Mouse (Mus musculus): ENCODE data around the gene Galnt12.

Galnt12 gene

DNA sequence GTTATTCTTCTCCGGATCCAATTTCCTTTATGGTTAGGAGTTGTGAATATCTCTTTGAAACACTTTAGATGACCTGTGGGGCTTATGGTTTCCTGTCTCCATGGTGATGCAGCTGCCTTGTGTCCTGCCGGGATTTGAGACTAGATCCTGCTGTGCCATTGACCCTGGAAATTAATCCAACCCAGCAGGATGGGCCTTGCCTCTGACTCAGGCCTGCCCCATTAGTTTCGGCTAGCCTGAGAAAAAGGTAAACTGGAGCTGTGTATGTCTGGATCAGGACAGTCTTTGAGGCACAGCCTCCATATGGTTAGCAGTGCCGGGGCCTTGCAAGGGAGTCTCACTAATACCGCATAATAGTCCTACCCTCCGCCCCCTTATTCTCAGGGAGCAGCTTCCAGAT is 1.9 kb downstream of the Galnt12 start:
- no peak for DNase-seq (ENCODE audit: low spot score)

- no peak for DNase-seq (ENCODE audit: low spot score)
Observed at GRCm38 (mm10) chr4:47103561-47103960, 11.9 kb downstream of the Galnt12 start.

DNA sequence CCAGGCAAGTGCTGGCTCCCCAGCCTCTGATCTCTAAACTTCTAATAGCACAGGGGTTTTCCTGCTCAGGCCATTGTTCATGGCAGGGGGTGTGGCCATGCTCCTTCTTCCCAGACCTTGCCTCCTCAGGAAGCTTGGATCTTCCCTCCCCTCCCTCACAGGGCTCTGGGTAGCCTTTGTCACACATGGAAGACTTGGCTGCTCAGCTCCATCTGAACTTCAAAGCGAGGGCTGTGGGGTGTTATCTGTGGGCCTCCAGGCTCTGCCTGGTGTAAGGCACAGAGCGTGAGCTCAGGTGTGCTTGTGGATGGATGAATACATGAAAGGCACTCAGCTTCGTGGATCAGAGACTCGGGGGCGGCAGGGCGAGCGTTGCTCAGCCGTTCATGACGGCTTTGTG is 20.2 kb downstream of the Galnt12 start:
- no peak for DNase-seq (ENCODE audit: low spot score)

DNA sequence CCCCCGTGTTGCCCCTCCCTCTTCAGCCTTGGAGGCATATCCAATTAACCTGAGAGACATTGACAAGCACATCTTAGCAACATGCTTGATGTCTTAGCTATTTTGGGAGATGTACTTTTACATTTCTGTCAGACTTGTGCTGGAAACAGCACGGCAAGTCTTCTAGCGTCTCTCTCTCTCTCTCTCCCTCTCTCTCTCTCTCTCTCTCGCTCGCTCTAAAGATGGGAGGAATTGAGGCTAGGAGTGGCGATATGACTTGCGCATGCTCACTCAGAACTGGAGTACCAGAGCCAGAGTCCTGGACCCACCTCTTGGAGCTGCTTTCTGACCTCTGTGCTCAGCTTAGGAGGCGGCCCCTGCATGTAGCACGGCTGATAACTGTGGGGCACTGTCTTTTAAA is 20.9 kb downstream of the Galnt12 start:
- no peak for DNase-seq (ENCODE audit: low spot score)

DNA sequence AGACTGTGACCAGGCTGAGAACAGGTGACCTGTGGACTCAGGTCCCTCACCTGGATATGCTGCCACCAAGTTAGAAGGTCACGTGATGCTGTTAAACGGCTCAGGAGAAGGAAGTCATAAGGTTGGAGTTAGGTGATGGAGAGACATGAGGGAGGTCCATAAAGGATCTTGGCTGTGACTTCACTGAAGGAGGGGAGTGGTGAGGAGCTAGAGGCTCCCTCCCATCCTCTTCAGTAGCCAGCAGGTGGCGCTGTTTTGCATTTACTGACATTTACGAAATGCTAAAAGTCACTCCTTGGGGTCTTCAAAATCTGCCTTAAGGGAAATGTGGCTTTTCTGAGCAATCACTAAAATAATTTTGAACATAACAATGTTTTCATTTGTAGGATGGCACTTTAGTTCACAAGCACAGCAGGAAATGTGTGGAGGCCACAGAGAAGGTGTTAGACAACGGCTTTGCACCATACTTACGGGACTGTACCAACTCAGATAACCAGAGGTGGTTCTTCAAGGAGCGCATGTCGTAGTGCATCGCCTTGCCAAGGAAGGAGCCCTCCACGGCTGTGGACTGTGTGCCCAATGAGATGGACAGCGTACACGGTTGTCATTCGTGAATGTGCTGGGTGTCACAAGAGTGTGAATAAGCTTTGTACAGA is 30.5 kb downstream of the Galnt12 start:
- DNase-seq (ENCODE audit: low spot score): no peak

DNA sequence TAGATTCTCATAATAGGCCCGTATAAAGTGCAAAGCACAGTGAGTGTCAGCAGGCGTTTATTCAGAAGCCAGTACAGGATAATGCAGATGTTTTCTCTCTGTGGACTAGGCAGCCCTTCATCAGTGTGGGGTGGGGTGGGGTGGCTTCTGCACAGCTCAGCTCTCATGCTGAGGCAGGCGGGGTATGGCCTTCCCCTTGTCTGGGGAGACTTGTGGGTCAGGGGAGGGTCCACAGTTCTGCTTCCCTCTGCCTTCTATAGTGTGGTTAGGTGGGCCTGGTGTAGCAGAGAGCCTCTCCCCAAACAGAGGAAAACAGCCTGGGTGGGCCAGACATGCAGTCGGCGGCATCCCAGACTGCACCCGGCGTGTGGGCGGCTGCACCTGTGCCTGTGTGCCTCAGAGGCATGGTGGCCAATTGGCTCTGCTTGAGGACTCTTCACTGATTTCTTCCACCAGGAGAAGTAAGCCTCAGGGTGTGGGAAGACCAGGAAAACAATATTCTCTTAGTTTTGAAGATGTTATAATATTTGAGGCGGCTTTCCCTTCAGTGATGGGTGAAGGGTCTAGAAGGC is 32.5 kb downstream of the Galnt12 start:
- DNase-seq (ENCODE audit: low spot score): no peak

DNA sequence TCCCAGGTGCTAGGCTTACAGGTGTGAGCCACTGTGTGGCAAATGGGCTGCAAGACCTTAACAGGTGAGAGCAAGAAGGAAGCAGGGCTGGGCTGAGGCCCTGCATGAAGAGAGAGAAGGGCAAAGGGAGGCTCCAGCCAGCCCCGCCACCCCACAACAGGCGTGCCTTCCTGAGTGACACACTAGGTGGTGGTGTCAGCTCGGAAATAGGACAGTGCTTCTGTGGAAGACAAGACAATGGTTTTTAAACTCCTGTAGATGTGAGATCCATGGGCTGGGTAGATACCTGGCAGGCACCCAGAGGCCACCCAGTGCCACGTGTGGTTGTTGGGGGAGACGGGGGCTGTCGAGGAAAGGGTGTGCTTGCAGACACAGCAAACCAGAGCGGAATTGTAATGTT is 36.8 kb downstream of the Galnt12 start:
- no peak for DNase-seq (ENCODE audit: low spot score)

GRCm38 (mm10) chr4:47129572-47129971 is 37.9 kb downstream of the Galnt12 start:
- no peak for DNase-seq (ENCODE audit: low spot score)

DNA sequence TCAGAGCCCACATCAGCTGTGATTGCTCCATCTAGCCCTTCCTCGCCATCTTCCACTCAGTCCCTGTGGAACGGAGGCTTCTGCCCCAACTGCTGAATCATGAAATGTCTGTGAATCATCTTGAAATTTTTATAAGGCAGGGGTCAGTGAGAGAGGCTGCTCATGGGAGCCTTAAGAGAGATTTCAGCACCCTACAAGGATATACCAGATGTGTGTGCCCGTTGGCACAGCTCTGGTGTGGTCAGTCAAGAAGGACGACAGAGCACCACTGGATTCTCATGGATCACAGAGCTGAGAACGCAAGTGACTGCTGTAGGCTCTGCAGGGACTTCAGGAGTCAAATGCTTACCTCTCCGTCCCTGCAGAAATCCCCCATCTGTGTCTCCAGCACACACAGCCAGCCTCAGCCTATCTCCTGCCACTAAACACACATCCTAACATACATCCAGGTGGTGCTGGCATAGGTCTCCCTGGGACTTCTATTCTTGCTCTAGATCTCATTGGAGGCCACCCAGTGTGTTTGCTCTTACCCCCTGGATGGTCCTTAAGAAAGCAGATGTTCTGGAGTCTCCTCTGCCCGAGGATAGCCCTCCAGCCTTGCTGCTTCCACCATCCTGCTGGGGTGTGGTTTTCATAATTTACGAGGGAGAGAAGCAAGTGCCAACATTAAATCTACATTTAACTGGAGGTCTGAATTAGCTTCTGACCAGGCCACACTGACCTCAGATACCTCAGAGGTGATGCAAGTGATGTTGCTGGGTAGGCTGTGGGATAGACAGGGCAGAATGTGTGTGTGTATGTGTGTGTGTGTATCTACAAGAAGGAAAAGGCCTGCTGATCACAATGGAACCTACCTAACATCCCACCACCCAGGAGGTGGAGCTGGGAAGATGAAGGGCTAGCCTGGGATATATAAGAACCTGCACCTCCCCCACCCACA is 38.7 kb downstream of the Galnt12 start:
- DNase-seq (ENCODE audit: low spot score): no peak

- no peak for DNase-seq (ENCODE audit: low spot score)
Observed at GRCm38 (mm10) chr4:47131931-47132330, 40.2 kb downstream of the Galnt12 start.

GRCm38 (mm10) chr4:47132413-47132812 is 40.7 kb downstream of the Galnt12 start:
- DNase-seq (ENCODE audit: low spot score): peak; percentile 28

DNA sequence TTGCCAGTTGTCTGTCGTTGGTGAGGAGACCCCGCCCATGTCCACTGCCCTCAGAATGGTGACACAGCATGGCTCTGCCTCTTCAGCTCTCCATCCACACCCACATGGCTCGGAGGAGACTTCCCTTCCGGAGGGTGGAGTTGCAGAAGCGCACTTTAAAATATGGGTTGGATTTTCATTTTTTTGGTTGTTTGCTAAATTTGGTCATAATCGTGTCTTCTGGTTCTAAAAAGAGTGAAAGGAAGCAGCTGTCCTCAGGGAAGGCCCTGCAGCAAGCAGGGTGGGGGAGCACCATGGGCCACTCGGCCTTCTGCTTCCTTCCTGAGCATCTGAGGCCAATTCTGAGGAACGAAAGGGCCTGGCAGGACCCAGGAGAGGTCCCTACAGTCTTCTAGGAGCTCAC is 45.0 kb downstream of the Galnt12 start:
- peak; percentile 28 for DNase-seq (ENCODE audit: low spot score)

GRCm38 (mm10) chr4:47137479-47137878 is 45.8 kb downstream of the Galnt12 start:
- DNase-seq (ENCODE audit: low spot score): no peak

- no peak for DNase-seq (ENCODE audit: low spot score)
Observed at GRCm38 (mm10) chr4:47138411-47138810, 46.7 kb downstream of the Galnt12 start.

GRCm38 (mm10) chr4:47138967-47139777 is 47.5 kb downstream of the Galnt12 start:
- DNase-seq (ENCODE audit: low spot score): no peak

DNA sequence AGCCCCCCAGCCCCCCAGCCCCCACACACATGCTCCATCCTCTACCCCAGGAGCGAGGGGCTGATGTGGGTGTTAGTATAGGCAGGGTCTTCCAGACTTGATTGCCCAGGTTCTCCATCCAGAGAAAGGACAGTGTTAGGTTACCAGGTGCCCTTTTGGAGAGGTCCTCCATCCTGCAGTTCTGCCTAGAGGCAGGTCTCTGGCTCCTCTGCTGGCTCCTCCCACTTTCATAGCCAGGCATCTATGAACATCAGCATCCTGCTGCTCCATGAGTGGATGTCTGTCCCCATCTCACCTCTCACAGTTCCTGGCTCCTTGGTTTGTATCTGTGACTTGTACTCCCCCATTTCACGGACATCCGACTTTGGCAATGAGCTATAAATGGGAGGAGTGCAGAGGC is 48.6 kb downstream of the Galnt12 start:
- DNase-seq (ENCODE audit: low spot score): no peak

- DNase-seq (ENCODE audit: low spot score): no peak
Observed at GRCm38 (mm10) chr4:47141444-47142154, 49.9 kb downstream of the Galnt12 start.

GRCm38 (mm10) chr4:47143849-47144248 is 52.1 kb downstream of the Galnt12 start:
- no peak for DNase-seq (ENCODE audit: low spot score)

GRCm38 (mm10) chr4:47145341-47145740 is 53.6 kb downstream of the Galnt12 start:
- no peak for DNase-seq (ENCODE audit: low spot score)

- no peak for DNase-seq (ENCODE audit: low spot score)
Observed at GRCm38 (mm10) chr4:47146561-47146960, 54.9 kb downstream of the Galnt12 start.

DNA sequence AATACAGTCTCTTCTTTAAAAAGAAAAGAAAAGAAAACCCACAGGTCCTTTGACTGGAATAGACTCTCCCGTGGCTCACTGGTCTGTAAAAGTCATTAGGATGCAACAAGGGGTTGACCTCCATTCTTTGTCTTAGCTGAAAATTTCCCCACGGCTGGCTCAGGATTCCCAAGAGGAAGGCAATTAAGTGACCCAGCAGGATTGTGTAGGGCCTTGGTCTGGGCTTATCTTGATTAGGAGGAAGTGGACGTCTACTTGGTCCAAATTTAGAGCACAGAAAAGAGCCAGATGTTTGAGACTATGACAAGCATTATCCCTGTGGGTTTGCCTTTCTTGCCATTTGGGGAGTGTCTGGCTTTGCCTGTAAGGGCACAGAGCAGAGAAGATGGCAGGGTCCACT is 58.3 kb downstream of the Galnt12 start:
- DNase-seq (ENCODE audit: low spot score): no peak

- no peak for DNase-seq (ENCODE audit: low spot score)
Observed at GRCm38 (mm10) chr4:47150806-47151205, 59.1 kb downstream of the Galnt12 start.
